Mouse (Mus musculus) myocyte (in vitro differentiated cells): Measurements from ENCODE around the gene Hoxd8. TPM values are rescaled to one million over a fixed set of nuclear protein-coding genes. Genes with fewer than 3 reads are reported as not detected.

ENCODE experiments used
- H3K27me3 ChIP-seq: one replicate; pipeline ENCODE4 v1.6.1; 2011; ENCODE audit not compliant: control insufficient read depth, insufficient read depth, insufficient read length
- H3K36me3 ChIP-seq: one replicate; pipeline ENCODE4 v1.6.1; 2011; ENCODE audit not compliant: control insufficient read depth, insufficient read depth
- H3K4me2 ChIP-seq: one replicate; pipeline ENCODE4 v1.6.1; 2011; ENCODE audit warnings: low read depth, control low read depth
- H3K4me3 ChIP-seq: one replicate; pipeline ENCODE4 v1.5.1; 2011; ENCODE audit warnings: mild to moderate bottlenecking, control low read depth, moderate library complexity
- H3K79me2 ChIP-seq: one replicate; pipeline ENCODE4 v1.6.1; 2011; ENCODE audit not compliant: control insufficient read depth, insufficient read depth
- H3ac ChIP-seq: one replicate; pipeline ENCODE4 v1.6.1; 2011; ENCODE audit not compliant: control insufficient read depth, insufficient read length
- CEBPB ChIP-seq: IDR thresholded peaks from 2 replicates; pipeline ENCODE4 v1.6.1; 2011; ENCODE audit warnings: mild to moderate bottlenecking, moderate library complexity; ENCODE audit not compliant: poor library complexity, insufficient read depth, severe bottlenecking
- E2F4 ChIP-seq: IDR thresholded peaks from one replicate; pipeline ENCODE4 v1.6.1; 2011; ENCODE audit warnings: mild to moderate bottlenecking, control low read depth, moderate library complexity; ENCODE audit not compliant: insufficient read depth
- MAX ChIP-seq: IDR thresholded peaks from one replicate; pipeline ENCODE4 v1.6.1; 2011; ENCODE audit warnings: low read depth, mild to moderate bottlenecking, control low read depth
- MYOD1 ChIP-seq, 3 experiments: IDR thresholded peaks; one replicate each; pipeline ENCODE4 v1.6.1; 2011; ENCODE audit warnings: control low read depth in 2 of 3, low read depth in 2 of 3, mild to moderate bottlenecking in 2 of 3, moderate library complexity in 1 of 3; ENCODE audit not compliant: insufficient read length in 2 of 3, control insufficient read depth in 1 of 3
- MYOG ChIP-seq, 3 experiments: IDR thresholded peaks; one replicate each; pipeline ENCODE4 v1.6.1; 2011; ENCODE audit warnings: control low read depth in 2 of 3, low read depth in 2 of 3, mild to moderate bottlenecking in 2 of 3; ENCODE audit not compliant: insufficient read length in 2 of 3, control insufficient read depth in 1 of 3, insufficient read depth in 1 of 3
- POLR2A ChIP-seq: IDR thresholded peaks from one replicate; pipeline ENCODE4 v1.6.1; 2011; ENCODE audit warnings: low read depth, mild to moderate bottlenecking, control low read depth, moderate library complexity; ENCODE audit not compliant: insufficient read length
- POLR2AphosphoS2 ChIP-seq: IDR thresholded peaks from one replicate; pipeline ENCODE4 v1.6.1; 2011; ENCODE audit warnings: low read depth, control low read depth; ENCODE audit not compliant: insufficient read length
- REST ChIP-seq: IDR thresholded peaks from one replicate; pipeline ENCODE4 v1.6.1; 2011; ENCODE audit warnings: mild to moderate bottlenecking, control low read depth, moderate library complexity; ENCODE audit not compliant: insufficient read depth, insufficient read length
- SRF ChIP-seq: IDR thresholded peaks from one replicate; pipeline ENCODE4 v1.6.1; 2011; ENCODE audit warnings: low read depth; ENCODE audit not compliant: control insufficient read depth, insufficient read length
- TCF12 ChIP-seq: IDR thresholded peaks from one replicate; pipeline ENCODE4 v1.6.1; 2011; ENCODE audit warnings: mild to moderate bottlenecking, control low read depth; ENCODE audit not compliant: poor library complexity, insufficient read depth, severe bottlenecking
- TCF3 ChIP-seq: IDR thresholded peaks from one replicate; pipeline ENCODE4 v1.6.1; 2011; ENCODE audit warnings: low read depth, control low read depth; ENCODE audit not compliant: insufficient read length
- USF1 ChIP-seq: IDR thresholded peaks from one replicate; pipeline ENCODE4 v1.6.1; 2011; ENCODE audit warnings: low read depth, mild to moderate bottlenecking, control low read depth, moderate library complexity
- polyA plus RNA-seq: library from polyadenylated mRNA; unstranded; fragments of >200 nt; fragmentation: generic; extraction: Trizol; gene quantifications from one replicate; pipeline ENCODE4 v1.2.1, GENCODE M21; 2012; ENCODE audit warnings: missing spikeins

The Hoxd8 gene
- polyA plus RNA-seq, 1 experiment = not detected

- no peaks in the 10 kb centered on the region for H3K36me3 ChIP-seq
- H3K79me2 ChIP-seq = no peaks in the 10 kb centered on the region
- TF ChIP-seq TCF3 (no peak), MYOD1 (IDR thresholded peaks at IDR 0.05; ENCODE audit: control insufficient read depth in 1 of 3, insufficient read length in 2 of 3, low read depth in 2 of 3) (no peak), USF1 (no peak), REST (no peak), MAX (no peak), POLR2A (no peak), TCF12 (no peak)
- no peak overlapping the region for H3K4me3 ChIP-seq
- no peak overlapping the region for H3K4me2 ChIP-seq
- peaks cover 64% of the 10 kb centered on the region for H3K27me3 ChIP-seq
- H3ac ChIP-seq = no peak overlapping the region
Measured at GRCm38 (mm10) chr2:74730331-74730730, 25.9 kb downstream of the Hoxd8 start.

- no peaks in the 10 kb centered on the region for H3K79me2 ChIP-seq
Measured at GRCm38 (mm10) chr2:74731055-74731454, 26.6 kb downstream of the Hoxd8 start.

GRCm38 (mm10) chr2:74731799-74732512, 27.5 kb downstream of the Hoxd8 start:
- Histone ChIP-seq H3ac (no peak overlapping the region), H3K79me2 (no peaks in the 10 kb centered on the region), H3K4me3 (no peak overlapping the region), H3K36me3 (no peaks in the 10 kb centered on the region), H3K27me3 (peaks cover 64% of the 10 kb centered on the region), H3K4me2 (no peak overlapping the region)
- TF ChIP-seq MYOG (IDR thresholded peaks at IDR 0.05; ENCODE audit: control insufficient read depth in 1 of 3, insufficient read depth in 1 of 3, insufficient read length in 2 of 3, low read depth in 2 of 3) = no peak

More at GRCm38 (mm10) chr2:74731055-74731454, 26.6 kb downstream of the Hoxd8 start:
- Histone ChIP-seq H3K4me2 (no peak overlapping the region), H3K36me3 (no peaks in the 10 kb centered on the region), H3K27me3 (peaks cover 64% of the 10 kb centered on the region), H3K4me3 (no peak overlapping the region), H3ac (no peak overlapping the region)
- TF ChIP-seq MYOD1 (IDR thresholded peaks at IDR 0.05; ENCODE audit: control insufficient read depth in 1 of 3, insufficient read length in 2 of 3, low read depth in 2 of 3) = no peak
- TF ChIP-seq REST = no peak
- no peak for TF ChIP-seq E2F4
- TF ChIP-seq POLR2A = no peak
- no peak for TF ChIP-seq MAX
- no peak for TF ChIP-seq TCF3
- TF ChIP-seq USF1 = no peak
- no peak for TF ChIP-seq MYOG (IDR thresholded peaks at IDR 0.05; ENCODE audit: control insufficient read depth in 1 of 3, insufficient read depth in 1 of 3, insufficient read length in 2 of 3, low read depth in 2 of 3)
- no peak for TF ChIP-seq POLR2AphosphoS2

- H3K27me3 ChIP-seq = peaks cover 61% of the 10 kb centered on the region
- TF ChIP-seq MYOG (IDR thresholded peaks at IDR 0.05; ENCODE audit: control insufficient read depth in 1 of 3, insufficient read depth in 1 of 3, insufficient read length in 2 of 3, low read depth in 2 of 3) = no peak
- TF ChIP-seq TCF12 = no peak
- TF ChIP-seq REST = no peak
- TF ChIP-seq MYOD1 (IDR thresholded peaks at IDR 0.05; ENCODE audit: control insufficient read depth in 1 of 3, insufficient read length in 2 of 3, low read depth in 2 of 3) = no peak
- no peak for TF ChIP-seq POLR2A
- no peak for TF ChIP-seq MAX
- no peak for TF ChIP-seq POLR2AphosphoS2
- no peak for TF ChIP-seq TCF3
- TF ChIP-seq USF1 = no peak
- TF ChIP-seq E2F4 = no peak
- TF ChIP-seq SRF = no peak
- TF ChIP-seq CEBPB = no peak
- H3ac ChIP-seq = no peak overlapping the region
- no peak overlapping the region for H3K4me3 ChIP-seq
- H3K79me2 ChIP-seq = no peaks in the 10 kb centered on the region
- H3K4me2 ChIP-seq = no peak overlapping the region
- H3K36me3 ChIP-seq = no peaks in the 10 kb centered on the region
Measured at GRCm38 (mm10) chr2:74732513-74733316, 28.3 kb downstream of the Hoxd8 start.

GRCm38 (mm10) chr2:74733317-74733661, 28.9 kb downstream of the Hoxd8 start:
- Histone ChIP-seq H3K4me2 (no peak overlapping the region), H3K36me3 (no peaks in the 10 kb centered on the region), H3K79me2 (no peaks in the 10 kb centered on the region), H3ac (no peak overlapping the region), H3K27me3 (peaks cover 61% of the 10 kb centered on the region), H3K4me3 (no peak overlapping the region)
- TF ChIP-seq CEBPB (no peak), TCF3 (no peak), MYOD1 (IDR thresholded peaks at IDR 0.05; ENCODE audit: control insufficient read depth in 1 of 3, insufficient read length in 2 of 3, low read depth in 2 of 3) (no peak), REST (no peak), POLR2A (no peak), E2F4 (no peak), MAX (no peak), POLR2AphosphoS2 (no peak), SRF (no peak), MYOG (IDR thresholded peaks at IDR 0.05; ENCODE audit: control insufficient read depth in 1 of 3, insufficient read depth in 1 of 3, insufficient read length in 2 of 3, low read depth in 2 of 3) (no peak), USF1 (no peak), TCF12 (no peak)
